Mouse (Mus musculus): ENCODE data around the gene Mfsd4b3.

- TF ChIP-seq CTCF (IDR thresholded peaks at IDR 0.05; ENCODE audit: control insufficient read depth, insufficient read depth, insufficient read length), result no peak
- no peak for TF ChIP-seq MAX (IDR thresholded peaks at IDR 0.05)
- no peak for TF ChIP-seq MYOG (IDR thresholded peaks at IDR 0.05; ENCODE audit: control insufficient read depth, extremely low read depth, insufficient read length)
Measured at GRCm38 (mm10) chr10:39912616-39913015, 47.3 kb downstream of the Mfsd4b3 start.

All from C2C12 (cell line).